Mouse (Mus musculus) mouse embryonic stem cell (cell line): ENCODE measurements around the gene Orc3.

Experiments used
- in situ Hi-C, 2 experiments: fragments of 300-500 bp; cut with MboI; formaldehyde crosslinking; loops; 1 replicate in 1 of 2; 3 replicates in 1 of 2; pipeline ENCODE4 v1.14.3; 2019 to 2020; ENCODE audit warnings: low sequenced_read_pairs in 2 of 2, low pct_unique_long_range_greater_than_20kb in 1 of 2, mixed read lengths in 1 of 2; ENCODE audit not compliant: unreplicated experiment in 1 of 2

Orc3 gene

GRCm38 (mm10) chr4:34614630-34615094 is at the start of gene Orc3, which contains the start of gene Rars2:
TSS of gene Orc3 (minus strand) at chr4:34614944.
TSS of gene Rars2 (plus strand) at chr4:34614957.
- in situ Hi-C loops: no loop called here

GRCm38 (mm10) chr4:34661927-34662326 is 47.2 kb upstream of the Orc3 start:
- in situ Hi-C loops: no loop called here

GRCm38 (mm10) chr4:34661514-34661913 is 46.8 kb upstream of the Orc3 start:
- in situ Hi-C loops: no loop called here

- in situ Hi-C loops: no loop called here
These were observed 44.3 kb upstream of the Orc3 start for GRCm38 (mm10) chr4:34659012-34659411.

GRCm38 (mm10) chr4:34656101-34656500 is 41.4 kb upstream of the Orc3 start:
- in situ Hi-C loops: no loop called here

GRCm38 (mm10) chr4:34653179-34653578 is 38.4 kb upstream of the Orc3 start:
- in situ Hi-C loops: no loop called here

GRCm38 (mm10) chr4:34644779-34645178 is 30.0 kb upstream of the Orc3 start:
- in situ Hi-C loops: no loop called here

- in situ Hi-C loops: no loop called here
These were observed 26.0 kb upstream of the Orc3 start for GRCm38 (mm10) chr4:34640731-34641130.

GRCm38 (mm10) chr4:34639745-34640364 is 25.1 kb upstream of the Orc3 start:
- in situ Hi-C loops: no loop called here

GRCm38 (mm10) chr4:34637851-34638250 is 23.1 kb upstream of the Orc3 start:
- in situ Hi-C loops: no loop called here

GRCm38 (mm10) chr4:34637386-34637785 is 22.6 kb upstream of the Orc3 start:
- in situ Hi-C loops: no loop called here

GRCm38 (mm10) chr4:34636036-34636435 is 21.3 kb upstream of the Orc3 start:
- in situ Hi-C loops: no loop called here

- in situ Hi-C loops: no loop called here
These were observed 19.4 kb upstream of the Orc3 start for GRCm38 (mm10) chr4:34634129-34634528.

- in situ Hi-C loops: no loop called here
These were observed 15.2 kb upstream of the Orc3 start for GRCm38 (mm10) chr4:34629956-34630355.

GRCm38 (mm10) chr4:34626401-34626800 is 11.7 kb upstream of the Orc3 start:
- in situ Hi-C loops: no loop called here

GRCm38 (mm10) chr4:34625556-34625955 is 10.8 kb upstream of the Orc3 start:
- in situ Hi-C loops: no loop called here

- in situ Hi-C loops: no loop called here
These were observed 1.4 kb upstream of the Orc3 start for GRCm38 (mm10) chr4:34616146-34616545.

- in situ Hi-C loops: no loop called here
These were observed 559 bp upstream of the Orc3 start for GRCm38 (mm10) chr4:34615303-34615702.

GRCm38 (mm10) chr4:34613571-34614145 is 1.1 kb downstream of the Orc3 start:
- in situ Hi-C loops: no loop called here

GRCm38 (mm10) chr4:34606658-34607057 is 8.1 kb downstream of the Orc3 start:
- in situ Hi-C loops: no loop called here
